Mouse (Mus musculus): ENCODE measurements around the gene Tagap1.
"Not testable (repeated sequence)": the region's sequence is repeated elsewhere in the genome, so short reads cannot be mapped to it uniquely, and the experiment has no call there.

The Tagap1 gene

DNA sequence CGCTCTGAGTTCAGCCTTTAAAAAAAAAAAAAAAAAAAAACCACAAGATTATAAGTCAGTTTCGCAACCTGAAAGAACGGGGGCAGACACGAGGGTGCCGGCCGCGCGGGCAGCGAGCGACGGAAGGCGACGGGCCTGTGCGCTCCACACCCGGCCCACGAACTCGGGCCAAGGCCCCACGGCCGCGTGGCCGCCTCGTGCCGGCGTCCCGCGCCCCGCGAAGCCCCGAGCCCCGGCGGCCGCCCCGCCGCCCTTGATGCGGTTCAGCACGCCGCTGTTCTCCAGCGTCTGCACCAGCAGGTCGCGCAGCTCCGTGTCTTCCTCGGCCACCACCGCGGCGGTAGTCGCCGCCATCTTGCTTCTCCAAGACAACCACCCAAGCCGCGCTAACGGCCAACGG, at the start of gene Tagap1:
TSS of gene Tagap1 (minus strand) at position 381 of the 400 bp plus-strand sequence.
- not testable (repeated sequence) for TF ChIP-seq GATA4 (IDR thresholded peaks at IDR 0.05; ENCODE audit: insufficient replicate concordance, low read length)

- not testable (repeated sequence) for TF ChIP-seq GATA4 (IDR thresholded peaks at IDR 0.05; ENCODE audit: insufficient replicate concordance, low read length)
Measured at GRCm38 (mm10) chr17:6978287-6979248, 17.6 kb upstream of the Tagap1 start, which contains the start of gene Gm49721. Gene Gm49721 (plus strand): TSS chr17:6978904.

GRCm38 (mm10) chr17:6970334-6970733, 9.4 kb upstream of the Tagap1 start, which contains the start of gene Rnaset2b:
Gene Rnaset2b (plus strand): TSS chr17:6970634.
- TF ChIP-seq GATA4 (IDR thresholded peaks at IDR 0.05; ENCODE audit: insufficient replicate concordance, low read length), result not testable (repeated sequence)

DNA sequence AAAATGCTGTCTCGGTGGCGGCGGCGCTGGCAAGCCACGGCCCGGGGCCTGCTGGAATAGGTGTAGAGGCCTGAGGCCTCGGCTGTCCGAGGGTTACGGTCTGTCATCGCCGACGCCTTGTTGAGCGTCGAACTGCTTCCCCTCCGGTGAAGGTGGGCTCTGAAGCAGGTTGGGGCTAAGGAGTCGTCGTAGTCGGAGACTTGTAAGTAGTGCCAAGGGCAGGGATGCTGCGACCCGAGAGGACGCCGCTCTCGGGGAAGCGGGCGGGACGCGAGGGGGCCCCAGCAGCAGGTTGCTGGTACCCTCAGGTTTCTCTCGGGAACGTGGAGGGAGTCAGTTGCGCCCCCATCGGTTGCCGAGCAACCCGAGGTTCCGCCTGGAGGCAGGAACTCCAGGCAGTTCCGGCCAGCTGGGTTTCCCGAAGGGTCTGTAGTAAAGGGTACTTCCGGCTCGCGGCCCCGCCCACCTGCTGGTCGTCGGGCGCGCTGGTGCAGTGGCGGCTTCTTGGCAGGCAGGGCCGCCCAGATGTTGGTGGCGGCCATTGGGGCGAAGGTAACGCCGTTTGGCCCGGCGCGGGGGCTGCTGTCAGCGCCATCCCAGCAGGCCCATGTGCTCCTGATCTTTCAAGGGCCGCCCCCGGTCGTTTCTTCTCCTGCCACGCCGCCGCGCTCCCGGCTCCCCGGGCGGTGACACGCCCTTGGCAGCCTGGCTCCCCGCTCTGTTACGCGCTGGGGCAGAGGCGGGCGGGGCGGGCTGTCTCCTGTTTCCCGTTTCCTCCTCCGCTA, 12.8 kb downstream of the Tagap1 start, which contains the start of gene Rsph3b:
TSS of gene Rsph3b (minus strand) at position 699 of the 785 bp plus-strand sequence.
- TF ChIP-seq GATA4 (IDR thresholded peaks at IDR 0.05; ENCODE audit: insufficient replicate concordance, low read length), result not testable (repeated sequence)

All from liver, adult (tissue).